Mouse (Mus musculus) CH12.LX (cell line): ENCODE results near the gene Itga9. TPM values are rescaled to one million over a fixed set of nuclear protein-coding genes. Genes with fewer than 3 reads are reported as not detected.

Source experiments
- DNase-seq: peaks from one replicate; pipeline ENCODE4 v3.0.0-alpha.2; 2013; ENCODE audit errors: extremely low read depth
- H3K27ac ChIP-seq: 2 replicates; pipeline ENCODE4 v1.5.1; 2012; ENCODE audit warnings: low read depth, mild to moderate bottlenecking, control low read depth, moderate library complexity; ENCODE audit not compliant: insufficient read depth
- H3K27me3 ChIP-seq: replicated peaks from 2 replicates; pipeline ENCODE3; 2012; ENCODE audit warnings: inconsistent platforms
- H3K36me3 ChIP-seq, 2 experiments: replicated peaks in 1 of 2; 2 replicates each; pipeline versions ENCODE3 to v1.6.1; 2012; ENCODE audit warnings: inconsistent platforms in 1 of 2, low read length in 1 of 2, mild to moderate bottlenecking in 1 of 2, mixed read lengths in 1 of 2, moderate library complexity in 1 of 2; ENCODE audit not compliant: control insufficient read depth in 1 of 2, insufficient read depth in 1 of 2
- H3K4me1 ChIP-seq, 2 experiments: 2 replicates each; pipeline ENCODE4 v1.6.1; 2012; ENCODE audit warnings: inconsistent platforms in 1 of 2, moderate library complexity in 1 of 2; ENCODE audit not compliant: insufficient read depth in 2 of 2, control insufficient read depth in 1 of 2
- H3K4me2 ChIP-seq: 2 replicates; pipeline ENCODE4 v1.6.1; 2012; ENCODE audit warnings: low read depth, mild to moderate bottlenecking, control low read depth; ENCODE audit not compliant: poor library complexity, insufficient read depth, severe bottlenecking
- H3K4me3 ChIP-seq, 3 experiments: fragments of 150-350 bp in 1 of 3; sonication (generic) in 1 of 3; replicated peaks in 1 of 3; 2 replicates each; pipeline versions ENCODE3 to v1.5.1; 2011 to 2012; ENCODE audit warnings: low read depth in 2 of 3, low read length in 2 of 3, mild to moderate bottlenecking in 2 of 3, moderate library complexity in 2 of 3, control low read depth in 1 of 3, improper control_type of control experiment in 1 of 3, inconsistent platforms in 1 of 3, mixed read lengths in 1 of 3; ENCODE audit not compliant: poor library complexity in 1 of 3
- H3K79me2 ChIP-seq: replicated peaks from 2 replicates; pipeline ENCODE4 v1.6.1; 2012; ENCODE audit warnings: mild to moderate bottlenecking, moderate library complexity; ENCODE audit not compliant: control insufficient read depth, poor library complexity, insufficient read depth, severe bottlenecking; ENCODE audit errors: extremely low read depth
- H3K9ac ChIP-seq: 2 replicates; pipeline ENCODE4 v1.6.1; 2012; ENCODE audit warnings: low read depth, mild to moderate bottlenecking, control low read depth, moderate library complexity; ENCODE audit not compliant: insufficient read depth
- H3K9me3 ChIP-seq: replicated peaks from 2 replicates; pipeline ENCODE3; 2012; ENCODE audit warnings: low read length, inconsistent platforms, mixed read lengths
- CTCF ChIP-seq, 2 experiments: IDR thresholded peaks in 1 of 2; conservative IDR thresholded peaks in 1 of 2; 2 replicates each; pipeline ENCODE4 v1.5.1; 2011 to 2012; ENCODE audit warnings: low read depth in 2 of 2, low read length in 2 of 2, improper control_type of control experiment in 1 of 2, inconsistent platforms in 1 of 2, mild to moderate bottlenecking in 1 of 2, moderate library complexity in 1 of 2
- ELF1 ChIP-seq: IDR thresholded peaks from 2 replicates; pipeline ENCODE4 v1.6.1; 2014; ENCODE audit warnings: low read depth, mild to moderate bottlenecking, inconsistent platforms, low read length, improper control_type of control experiment
- EP300 ChIP-seq: IDR thresholded peaks from 2 replicates; pipeline ENCODE4 v1.6.1; 2011; ENCODE audit warnings: low read length, improper control_type of control experiment
- HCFC1 ChIP-seq: IDR thresholded peaks from 2 replicates; pipeline ENCODE4 v1.6.1; 2012; ENCODE audit warnings: low read depth, mild to moderate bottlenecking, inconsistent platforms, low read length, improper control_type of control experiment
- IRF4 ChIP-seq: IDR thresholded peaks from 2 replicates; pipeline ENCODE4 v1.6.1; 2014; ENCODE audit warnings: low read depth, mild to moderate bottlenecking, inconsistent platforms, low read length, improper control_type of control experiment
- KAT2A ChIP-seq: IDR thresholded peaks from 2 replicates; pipeline ENCODE4 v1.6.1; 2012; ENCODE audit warnings: low read length, improper control_type of control experiment, inconsistent platforms; ENCODE audit not compliant: insufficient replicate concordance
- MAFK ChIP-seq: IDR thresholded peaks from 2 replicates; pipeline ENCODE4 v1.6.1; 2011; ENCODE audit warnings: low read length, improper control_type of control experiment; ENCODE audit not compliant: insufficient replicate concordance
- MAZ ChIP-seq: IDR thresholded peaks from 2 replicates; pipeline ENCODE4 v1.6.1; 2012; ENCODE audit warnings: low read depth, mild to moderate bottlenecking, inconsistent platforms, low read length, improper control_type of control experiment, moderate library complexity
- MXI1 ChIP-seq: IDR thresholded peaks from 2 replicates; pipeline ENCODE4 v1.6.1; 2011; ENCODE audit warnings: mild to moderate bottlenecking, low read depth, low read length, improper control_type of control experiment
- MYC ChIP-seq: IDR thresholded peaks from 2 replicates; pipeline ENCODE4 v1.6.1; 2011; ENCODE audit warnings: low read depth, mild to moderate bottlenecking, improper control_type of control experiment, low read length
- NELFE ChIP-seq: IDR thresholded peaks from 2 replicates; pipeline ENCODE4 v1.6.1; 2011; ENCODE audit warnings: low read depth, low read length, improper control_type of control experiment
- POLR2A ChIP-seq: IDR thresholded peaks from 2 replicates; pipeline ENCODE4 v1.6.1; 2011; ENCODE audit warnings: low read depth, mild to moderate bottlenecking, improper control_type of control experiment, low read length
- RCOR1 ChIP-seq: conservative IDR thresholded peaks from 2 replicates; pipeline ENCODE4 v1.6.1; 2012; ENCODE audit warnings: low read depth, mild to moderate bottlenecking, inconsistent platforms, low read length, improper control_type of control experiment
- SMC3 ChIP-seq: IDR thresholded peaks from 2 replicates; pipeline ENCODE4 v1.6.1; 2011; ENCODE audit warnings: low read depth, low read length, improper control_type of control experiment
- TCF12 ChIP-seq: IDR thresholded peaks from 2 replicates; pipeline ENCODE4 v1.6.1; 2014; ENCODE audit warnings: low read depth, mild to moderate bottlenecking, inconsistent platforms, low read length, improper control_type of control experiment
- UBTF ChIP-seq: IDR thresholded peaks from 2 replicates; pipeline ENCODE4 v1.6.1; 2012; ENCODE audit warnings: low read depth, mild to moderate bottlenecking, inconsistent platforms, low read length, improper control_type of control experiment, moderate library complexity
- USF2 ChIP-seq: conservative IDR thresholded peaks from 2 replicates; pipeline ENCODE4 v1.6.1; 2011; ENCODE audit warnings: low read depth, low read length, improper control_type of control experiment
- ZC3H11A ChIP-seq: IDR thresholded peaks from 2 replicates; pipeline ENCODE4 v1.6.1; 2012; ENCODE audit warnings: low read depth, mild to moderate bottlenecking, inconsistent platforms, low read length, improper control_type of control experiment
- ZKSCAN1 ChIP-seq: IDR thresholded peaks from 2 replicates; pipeline ENCODE4 v1.6.1; 2012; ENCODE audit warnings: low read depth, inconsistent platforms, low read length, improper control_type of control experiment, borderline replicate concordance
- ZNF384 ChIP-seq: IDR thresholded peaks from 2 replicates; pipeline ENCODE4 v1.6.1; 2012; ENCODE audit warnings: low read depth, low read length, improper control_type of control experiment, inconsistent platforms
- dilution Hi-C: fragments of 300-500 bp; cut with MboI; formaldehyde crosslinking; loops from 2 replicates; pipeline ENCODE4 v1.14.3; 2020; ENCODE audit warnings: low sequenced_read_pairs; ENCODE audit not compliant: extremely low pct_unique_long_range_greater_than_20kb, extremely low pct_ligation_motif_present
- in situ Hi-C: fragments of 300-500 bp; cut with MboI; formaldehyde crosslinking; loops from 3 replicates; pipeline ENCODE4 v1.14.3; 2019; ENCODE audit warnings: low sequenced_read_pairs, low pct_ligation_motif_present, low pct_unique_long_range_greater_than_20kb, mixed read lengths
- polyA plus RNA-seq: library from polyadenylated mRNA; unstranded; fragments of >175 nt; gene quantifications from 2 replicates; pipeline ENCODE4 v1.2.1, GENCODE M21; 2012; ENCODE audit warnings: low read depth; ENCODE audit not compliant: insufficient read length
- total RNA-seq, 2 experiments: library from RNA; depleted of rRNA; stranded (reverse); fragments of 300-350 nt in 1 of 2; fragments of >200 nt in 1 of 2; gene quantifications; 2 replicates each; pipeline ENCODE4 v1.2.3; 2012 to 2014

Gene Itga9
- total and polyA plus RNA-seq, 3 experiments, result 0.19 TPM; not detected in 2

- DNase-seq, result no peak
- dilution Hi-C loops (no loop called here), in situ Hi-C loops (no loop called here)
- Histone ChIP-seq H3K79me2 (no peaks in the 10 kb centered on the region), H3K4me3 (no peak overlapping the region), H3K4me1 (peaks cover 0 to 15% of the 10 kb centered on the region in 2 experiments; a peak in 2 of 4 replicates), H3K36me3 (no peaks in the 10 kb centered on the region), H3K9me3 (peaks cover 8% of the 10 kb centered on the region), H3K9ac (no peak overlapping the region), H3K27ac (no peak overlapping the region), H3K27me3 (peaks cover 9% of the 10 kb centered on the region), H3K4me2 (no peak overlapping the region)
- TF ChIP-seq EP300 (no peak), TCF12 (no peak), SMC3 (no peak)
Measured at GRCm38 (mm10) chr9:118710625-118711024, 104.1 kb downstream of the Itga9 start.

GRCm38 (mm10) chr9:118711749-118712148, 105.3 kb downstream of the Itga9 start:
- Histone ChIP-seq H3K27me3 (peaks cover 9% of the 10 kb centered on the region), H3K4me1 (peaks cover 0 to 24% of the 10 kb centered on the region in 2 experiments; a peak in 2 of 4 replicates), H3K4me3 (no peak overlapping the region), H3K9ac (no peak overlapping the region), H3K4me2 (no peak overlapping the region), H3K27ac (no peak overlapping the region), H3K36me3 (no peaks in the 10 kb centered on the region), H3K79me2 (no peaks in the 10 kb centered on the region), H3K9me3 (peaks cover 13% of the 10 kb centered on the region)
- DNase-seq, result no peak
- no peak for TF ChIP-seq TCF12
- no peak for TF ChIP-seq KAT2A
- TF ChIP-seq SMC3, result no peak
- no peak for TF ChIP-seq ZNF384
- TF ChIP-seq CTCF (conservative IDR thresholded peaks at IDR 0.05 in 1 of 2, IDR thresholded peaks at IDR 0.05 in 1 of 2; ENCODE audit: low read depth in 2 of 2, low read length in 2 of 2), result no peak
- TF ChIP-seq MYC, result no peak
- TF ChIP-seq HCFC1, result no peak
- no peak for TF ChIP-seq MXI1
- no peak for TF ChIP-seq POLR2A
- no peak for TF ChIP-seq UBTF
- TF ChIP-seq USF2, result no peak
- no peak for TF ChIP-seq ZC3H11A
- in situ Hi-C loops (no loop called here), dilution Hi-C loops (no loop called here)

- Histone ChIP-seq H3K4me3 (no peak overlapping the region), H3K79me2 (no peaks in the 10 kb centered on the region), H3K27ac (no peak overlapping the region), H3K9ac (no peak overlapping the region), H3K27me3 (peaks cover 9% of the 10 kb centered on the region), H3K4me1 (peaks cover 0 to 24% of the 10 kb centered on the region in 2 experiments; a peak in 2 of 4 replicates), H3K9me3 (peaks cover 12% of the 10 kb centered on the region), H3K4me2 (no peak overlapping the region)
- dilution Hi-C loops, result no loop called here
- in situ Hi-C loops, result no loop called here
- DNase-seq, result no peak
- TF ChIP-seq MAZ, result no peak
- TF ChIP-seq NELFE, result no peak
- no peak for TF ChIP-seq POLR2A
- TF ChIP-seq MAFK, result no peak
- TF ChIP-seq UBTF, result no peak
- TF ChIP-seq ELF1, result no peak
- no peak for TF ChIP-seq ZC3H11A
- TF ChIP-seq ZKSCAN1, result no peak
- TF ChIP-seq IRF4, result no peak
- TF ChIP-seq RCOR1, result no peak
- TF ChIP-seq, all 38 proteins: peak for 0
- H3K36me3 ChIP-seq, result no peaks in the 10 kb centered on the region
Measured at GRCm38 (mm10) chr9:118713515-118713914, 107.0 kb downstream of the Itga9 start.
